Mouse (Mus musculus) brown adipose tissue, adult 24 weeks (tissue): ENCODE measurements around the gene Iqcf3. TPM values are rescaled to one million over a fixed set of nuclear protein-coding genes. Genes with fewer than 3 reads are reported as not detected.
"Not testable (repeated sequence)": the region's sequence is repeated elsewhere in the genome, so short reads cannot be mapped to it uniquely, and the experiment has no call there.

Source experiments
- H3K27ac ChIP-seq: fragments of 200-500 bp; replicated peaks from 2 replicates; pipeline ENCODE4 v1.5.1; 2012; ENCODE audit warnings: low read depth, mild to moderate bottlenecking, low read length
- H3K4me1 ChIP-seq: fragments of 200-500 bp; 2 replicates; pipeline ENCODE4 v1.6.1; 2012; ENCODE audit warnings: low read length, mixed read lengths; ENCODE audit not compliant: control insufficient read depth, insufficient read depth, insufficient read length
- H3K4me3 ChIP-seq: fragments of 200-500 bp; 2 replicates; pipeline ENCODE4 v1.5.1; 2012; ENCODE audit warnings: low read depth, mild to moderate bottlenecking, low read length, moderate library complexity; ENCODE audit not compliant: insufficient read depth
- polyA plus RNA-seq: library from polyadenylated mRNA; stranded (reverse); fragments of >200 nt; gene quantifications from 2 replicates; pipeline ENCODE4 v1.2.4, GENCODE M21; 2012; ENCODE audit not compliant: missing spikeins, insufficient read depth, insufficient read length

Gene Iqcf3
- polyA plus RNA-seq, 1 experiment = not detected

GRCm38 (mm10) chr9:106534296-106534695 is 27.1 kb downstream of the Iqcf3 start:
- Histone ChIP-seq H3K4me1 (no peaks in the 10 kb centered on the region), H3K4me3 (no peak overlapping the region), H3K27ac (no peak overlapping the region)

GRCm38 (mm10) chr9:106531833-106532232 is 29.6 kb downstream of the Iqcf3 start:
- Histone ChIP-seq H3K4me3 (no peak overlapping the region), H3K4me1 (no peaks in the 10 kb centered on the region), H3K27ac (no peak overlapping the region)

GRCm38 (mm10) chr9:106519909-106520308 is 41.5 kb downstream of the Iqcf3 start:
- H3K4me1 ChIP-seq = no peaks in the 10 kb centered on the region
- H3K27ac ChIP-seq = no peak overlapping the region

GRCm38 (mm10) chr9:106519433-106519832 is 42.0 kb downstream of the Iqcf3 start:
- Histone ChIP-seq H3K27ac (no peak overlapping the region), H3K4me1 (no peaks in the 10 kb centered on the region), H3K4me3 (no peak overlapping the region)

More at GRCm38 (mm10) chr9:106519909-106520308, 41.5 kb downstream of the Iqcf3 start:
- H3K4me3 ChIP-seq = no peak overlapping the region

GRCm38 (mm10) chr9:106514273-106514672 is 47.2 kb downstream of the Iqcf3 start, which contains the start of gene Iqcf5:
Gene Iqcf5 (plus strand): TSS chr9:106514573.
- no peaks in the 10 kb centered on the region for H3K4me1 ChIP-seq
- no peak within 1 kb of the TSS for H3K4me3 ChIP-seq
- no peak within 1 kb of the TSS for H3K27ac ChIP-seq

- no peaks in the 10 kb centered on the region for H3K4me1 ChIP-seq
- no peak overlapping the region for H3K27ac ChIP-seq
- no peak overlapping the region for H3K4me3 ChIP-seq
Measured at GRCm38 (mm10) chr9:106513566-106513965, 47.9 kb downstream of the Iqcf3 start.

GRCm38 (mm10) chr9:106512729-106513450 is 48.5 kb downstream of the Iqcf3 start:
- Histone ChIP-seq H3K27ac (no peak overlapping the region), H3K4me3 (no peak overlapping the region), H3K4me1 (no peaks in the 10 kb centered on the region)

- H3K4me3 ChIP-seq = no peak overlapping the region
- H3K4me1 ChIP-seq = no peaks in the 10 kb centered on the region
- H3K27ac ChIP-seq = no peak overlapping the region
Measured at GRCm38 (mm10) chr9:106509356-106509755, 52.1 kb downstream of the Iqcf3 start.

- no peak overlapping the region for H3K4me3 ChIP-seq
- no peaks in the 10 kb centered on the region for H3K4me1 ChIP-seq
- H3K27ac ChIP-seq = no peak overlapping the region
Measured at GRCm38 (mm10) chr9:106504246-106504645, 57.2 kb downstream of the Iqcf3 start.

GRCm38 (mm10) chr9:106501846-106502245 is 59.6 kb downstream of the Iqcf3 start:
- Histone ChIP-seq H3K4me3 (no peak overlapping the region), H3K4me1 (no peaks in the 10 kb centered on the region), H3K27ac (no peak overlapping the region)

GRCm38 (mm10) chr9:106499667-106500066 is 61.8 kb downstream of the Iqcf3 start, which contains the start of gene Iqcf1:
Gene Iqcf1 (plus strand): TSS chr9:106499967.
- no peak within 1 kb of the TSS for H3K4me3 ChIP-seq
- H3K27ac ChIP-seq = no peak within 1 kb of the TSS
- no peaks in the 10 kb centered on the region for H3K4me1 ChIP-seq

GRCm38 (mm10) chr9:106487602-106488001 is 73.8 kb downstream of the Iqcf3 start:
- H3K4me3 ChIP-seq, H3K27ac ChIP-seq, H3K4me1 ChIP-seq: not testable (repeated sequence)

- Histone ChIP-seq H3K4me1 (no peaks in the 10 kb centered on the region), H3K4me3 (no peak overlapping the region), H3K27ac (no peak overlapping the region)
Measured at GRCm38 (mm10) chr9:106485076-106485475, 76.4 kb downstream of the Iqcf3 start.

- no peak overlapping the region for H3K27ac ChIP-seq
- H3K4me1 ChIP-seq = no peaks in the 10 kb centered on the region
- H3K4me3 ChIP-seq = no peak overlapping the region
Measured at GRCm38 (mm10) chr9:106483606-106484005, 77.8 kb downstream of the Iqcf3 start.

- H3K27ac ChIP-seq = no peak overlapping the region
- H3K4me1 ChIP-seq = peaks cover under 1% of the 10 kb centered on the region; the same call in 1 of the 2 replicates
- no peak overlapping the region for H3K4me3 ChIP-seq
Measured at GRCm38 (mm10) chr9:106483136-106483535, 78.3 kb downstream of the Iqcf3 start.

- H3K27ac ChIP-seq = no peak overlapping the region
Measured at GRCm38 (mm10) chr9:106482578-106483115, 78.8 kb downstream of the Iqcf3 start.

More at GRCm38 (mm10) chr9:106482578-106483115, 78.8 kb downstream of the Iqcf3 start:
- H3K4me3 ChIP-seq = no peak overlapping the region
- peaks cover 5% of the 10 kb centered on the region for H3K4me1 ChIP-seq
